Mouse (Mus musculus) right cerebral cortex, postnatal 36 days (tissue): Measurements from ENCODE around the gene Calr.

Source experiments
- DNase-seq, 2 experiments: peaks; one replicate each; pipeline ENCODE4 v3.0.0; 2022; ENCODE audit warnings: low spot score in 2 of 2, mixed read lengths in 1 of 2

Calr gene

DNA sequence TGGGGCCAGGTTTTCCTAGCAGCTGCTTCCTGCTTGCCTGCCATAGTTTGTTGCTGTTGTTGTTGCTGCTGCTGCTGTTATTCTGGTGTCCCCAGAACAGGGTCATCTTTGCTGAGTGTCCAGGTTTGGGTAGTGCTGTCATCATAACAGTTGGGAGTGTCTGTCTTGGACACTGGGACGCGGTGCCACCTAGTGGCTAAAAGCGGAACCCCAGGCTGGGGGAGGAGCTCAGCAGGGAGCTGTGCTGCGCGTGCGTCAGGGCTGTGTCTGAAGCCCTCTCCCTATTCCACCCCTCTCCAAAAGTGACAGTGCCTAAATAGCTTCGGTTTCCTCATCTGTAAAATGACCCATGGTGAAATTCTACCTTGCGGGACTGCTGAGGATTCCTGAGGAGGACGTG lies 31.2 kb downstream of the Calr start:
- DNase-seq, result peak; percentile 90 to 94

DNA sequence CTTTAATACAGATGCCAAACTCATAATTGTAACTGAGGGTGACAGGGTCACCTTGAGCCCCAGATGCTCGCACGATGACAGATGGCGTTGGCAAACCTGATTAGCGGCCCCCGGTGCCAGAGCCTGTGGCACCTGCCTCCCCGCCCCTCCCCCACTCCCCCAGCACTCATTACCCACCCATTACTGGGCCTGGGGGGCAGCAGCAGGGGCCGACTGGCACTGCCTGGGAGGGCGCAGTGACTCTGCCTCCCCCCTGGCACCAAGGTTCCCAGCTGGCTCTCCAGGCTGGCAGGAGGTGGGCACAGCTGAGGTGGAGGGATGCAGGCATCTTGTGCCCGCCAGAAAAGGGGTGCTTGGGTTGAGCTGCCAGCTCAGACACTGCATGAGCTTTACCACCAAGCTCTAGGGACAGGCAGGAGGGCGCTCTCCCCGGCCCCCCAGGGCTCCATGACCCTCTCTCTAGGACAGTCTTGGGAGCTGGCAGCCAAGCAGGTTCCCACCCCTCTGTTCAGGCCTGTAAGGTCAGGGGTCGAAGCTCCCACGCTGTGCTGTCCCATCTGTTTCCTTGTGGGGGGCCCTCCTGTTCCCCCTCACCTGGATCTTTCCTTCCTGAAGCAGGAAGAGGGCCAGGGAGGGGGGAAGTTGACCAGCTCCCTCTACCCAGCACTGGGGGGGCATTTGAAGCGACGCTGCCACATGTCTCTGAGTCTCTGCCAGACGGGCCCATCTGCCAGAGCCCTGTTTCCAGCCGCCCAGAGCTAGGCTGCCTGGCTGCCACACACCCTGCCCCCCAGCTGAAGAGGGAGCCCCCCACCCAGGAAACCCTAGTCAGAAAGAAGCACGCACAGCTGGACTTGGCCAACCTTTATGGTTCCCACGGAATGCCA lies 31.9 kb downstream of the Calr start:
- no peak for DNase-seq

DNA sequence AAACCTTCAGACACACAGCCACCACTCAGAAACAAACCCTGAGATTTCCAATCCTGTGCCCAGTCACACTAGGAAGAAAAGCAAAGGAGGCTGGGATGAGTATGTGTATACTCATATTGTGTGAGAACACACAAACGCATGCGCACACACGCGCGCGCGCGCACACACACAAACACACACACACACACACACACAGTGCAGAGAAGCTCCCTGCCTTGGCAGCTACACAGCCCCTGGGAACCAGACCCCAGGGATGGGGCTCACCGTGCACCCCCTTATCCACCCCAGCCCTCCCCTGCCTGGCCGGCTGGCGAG lies 32.5 kb downstream of the Calr start:
- no peak for DNase-seq

DNA sequence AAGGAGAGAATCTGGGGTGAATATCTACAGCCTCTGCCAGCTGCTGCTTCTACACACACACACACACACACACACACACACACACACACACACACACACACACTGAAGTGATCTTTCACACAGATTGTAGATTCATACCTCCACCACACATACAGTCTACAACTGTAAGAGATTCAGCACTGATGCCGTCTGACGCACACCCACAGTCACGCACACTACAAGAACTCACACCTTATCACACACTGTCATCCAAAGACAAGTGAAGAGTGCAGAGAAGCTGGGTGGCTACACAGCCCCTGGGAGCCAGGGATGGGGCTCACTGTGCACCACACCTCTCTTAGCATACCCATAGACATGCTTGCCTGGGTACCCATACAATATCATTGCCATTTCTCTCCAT lies 32.9 kb downstream of the Calr start:
- DNase-seq, result no peak

DNA sequence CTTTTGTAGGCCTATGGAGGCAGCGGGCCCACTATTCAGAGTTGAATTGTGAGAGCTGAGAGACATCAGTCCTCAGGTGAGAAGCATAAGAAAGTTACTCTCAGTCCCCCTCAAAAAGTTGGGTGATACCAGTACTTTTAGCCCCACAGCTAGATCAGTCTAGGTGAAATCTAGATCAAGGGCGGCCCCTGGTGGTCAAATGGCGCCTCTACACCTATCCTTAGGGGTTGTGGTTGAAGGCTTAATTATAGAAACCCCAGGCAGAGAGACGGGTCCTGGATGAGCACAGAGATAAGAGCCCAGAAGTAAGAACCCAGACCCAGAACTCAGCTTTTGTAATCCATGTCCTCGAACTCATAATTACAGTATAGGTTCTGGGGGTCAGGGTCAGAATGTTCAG lies 33.7 kb downstream of the Calr start:
- peak in 1 of 2 experiments; percentile 67 for DNase-seq

DNA sequence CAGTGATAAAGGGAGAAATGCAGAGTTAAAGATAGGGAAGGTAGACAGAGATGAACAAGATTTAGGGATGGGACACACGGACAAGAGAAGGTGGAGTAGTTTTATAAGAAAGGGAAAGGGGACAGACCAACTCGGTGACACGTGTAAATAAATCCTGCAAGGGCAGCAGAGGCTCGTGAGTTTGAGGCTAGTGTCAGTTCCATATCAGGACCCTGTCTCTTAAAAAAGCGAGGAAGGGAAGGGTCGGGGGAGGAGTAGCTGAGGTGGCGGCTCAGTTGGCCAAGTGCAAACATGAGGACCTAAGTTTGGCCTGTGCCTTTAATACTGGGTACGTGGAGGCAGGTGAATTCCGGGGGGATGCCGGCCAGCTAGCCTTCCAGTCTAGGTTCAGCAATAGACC lies 35.4 kb downstream of the Calr start:
- DNase-seq, result no peak

DNA sequence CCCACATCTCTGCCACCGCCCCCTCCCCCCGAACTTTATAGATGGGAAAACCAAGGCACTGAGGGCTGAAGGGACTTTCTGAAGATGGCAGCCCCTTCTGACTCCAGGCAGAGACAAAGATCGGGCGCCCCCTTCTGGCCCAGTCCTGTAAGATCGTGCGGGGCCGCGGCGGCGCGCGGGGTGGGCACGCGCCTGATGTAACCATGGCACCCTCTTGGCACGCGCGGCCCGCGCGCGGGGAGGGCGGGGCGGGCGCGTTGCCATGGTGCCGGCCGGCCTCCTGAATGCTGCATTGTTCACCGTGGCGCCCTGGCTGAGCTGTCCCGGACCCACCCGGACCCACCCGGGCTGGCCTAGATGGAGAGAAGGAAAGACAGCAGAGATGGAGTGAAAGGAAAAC lies 35.8 kb downstream of the Calr start:
- peak; percentile 92 to 94 for DNase-seq

DNA sequence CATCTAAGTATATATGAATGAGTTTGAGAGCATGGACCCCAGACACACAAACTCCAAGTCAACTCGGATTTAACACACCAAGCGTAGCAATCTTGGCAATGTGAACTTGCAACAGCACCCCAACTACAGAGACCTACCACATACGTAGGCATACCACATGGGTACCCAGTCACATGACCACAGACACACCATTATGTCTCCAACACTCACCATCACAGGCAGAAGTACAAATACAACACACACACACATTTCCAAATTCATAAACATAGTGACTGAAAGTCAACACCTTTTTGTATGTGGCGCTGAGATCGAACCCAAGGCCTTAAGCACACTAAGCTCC lies 36.8 kb downstream of the Calr start:
- DNase-seq, result no peak

DNA sequence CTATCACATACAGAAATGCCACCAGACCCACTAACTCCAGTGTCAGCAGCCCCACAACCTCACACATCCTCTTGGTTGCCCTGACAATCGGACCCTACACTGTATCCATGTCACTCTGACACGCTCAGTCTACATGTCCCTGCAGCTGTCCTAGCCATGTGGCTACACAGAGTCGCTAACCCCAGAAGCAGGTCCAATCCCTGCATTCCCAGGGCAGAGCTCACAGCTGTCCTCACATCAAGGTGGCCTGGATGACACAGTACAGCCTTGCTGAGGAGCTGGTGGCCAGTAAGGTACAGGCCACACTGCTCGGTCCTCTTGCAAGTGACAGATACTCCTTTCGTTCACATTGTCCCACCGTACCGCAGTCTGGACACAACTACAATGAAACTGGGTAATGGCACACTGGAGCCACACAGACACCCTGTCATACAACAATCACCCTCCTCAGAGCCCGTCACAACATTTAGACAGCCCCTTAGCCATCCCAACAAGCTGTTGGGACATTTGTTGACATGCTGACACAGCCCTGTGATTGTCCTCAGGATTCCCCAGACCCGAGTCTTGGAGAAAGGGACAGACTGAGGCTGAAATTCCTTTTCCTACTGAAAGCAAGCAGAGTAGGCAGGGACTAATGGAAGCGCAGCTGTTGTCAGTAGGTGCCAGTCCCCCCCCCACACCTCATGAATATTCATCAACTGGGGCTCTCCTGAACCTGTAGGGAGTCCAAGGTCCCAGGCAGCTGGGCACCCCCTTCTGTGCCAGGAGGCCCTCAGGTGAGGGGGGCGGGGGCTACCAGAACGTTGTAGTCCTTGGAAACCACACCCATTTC lies 37.4 kb downstream of the Calr start:
- no peak for DNase-seq

DNA sequence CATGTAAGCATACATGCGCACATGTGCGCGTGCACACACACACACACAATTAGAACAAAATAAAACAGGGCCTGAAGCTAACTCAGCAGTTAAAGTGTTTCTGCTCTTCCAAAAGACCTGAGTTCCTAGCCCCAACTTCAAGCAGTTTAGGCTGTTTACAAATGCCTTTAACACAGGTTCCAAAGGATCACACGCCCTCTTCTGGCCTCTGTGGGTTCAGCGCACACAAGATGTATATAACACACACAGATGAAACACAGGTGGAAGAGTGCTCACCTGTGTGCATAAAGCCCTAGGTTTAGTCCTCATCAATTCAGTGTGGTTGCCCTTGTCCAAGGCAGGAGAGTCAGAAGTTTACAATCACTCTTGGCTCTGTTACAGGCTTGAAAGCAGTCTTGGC lies 40.7 kb downstream of the Calr start:
- DNase-seq, result no peak

DNA sequence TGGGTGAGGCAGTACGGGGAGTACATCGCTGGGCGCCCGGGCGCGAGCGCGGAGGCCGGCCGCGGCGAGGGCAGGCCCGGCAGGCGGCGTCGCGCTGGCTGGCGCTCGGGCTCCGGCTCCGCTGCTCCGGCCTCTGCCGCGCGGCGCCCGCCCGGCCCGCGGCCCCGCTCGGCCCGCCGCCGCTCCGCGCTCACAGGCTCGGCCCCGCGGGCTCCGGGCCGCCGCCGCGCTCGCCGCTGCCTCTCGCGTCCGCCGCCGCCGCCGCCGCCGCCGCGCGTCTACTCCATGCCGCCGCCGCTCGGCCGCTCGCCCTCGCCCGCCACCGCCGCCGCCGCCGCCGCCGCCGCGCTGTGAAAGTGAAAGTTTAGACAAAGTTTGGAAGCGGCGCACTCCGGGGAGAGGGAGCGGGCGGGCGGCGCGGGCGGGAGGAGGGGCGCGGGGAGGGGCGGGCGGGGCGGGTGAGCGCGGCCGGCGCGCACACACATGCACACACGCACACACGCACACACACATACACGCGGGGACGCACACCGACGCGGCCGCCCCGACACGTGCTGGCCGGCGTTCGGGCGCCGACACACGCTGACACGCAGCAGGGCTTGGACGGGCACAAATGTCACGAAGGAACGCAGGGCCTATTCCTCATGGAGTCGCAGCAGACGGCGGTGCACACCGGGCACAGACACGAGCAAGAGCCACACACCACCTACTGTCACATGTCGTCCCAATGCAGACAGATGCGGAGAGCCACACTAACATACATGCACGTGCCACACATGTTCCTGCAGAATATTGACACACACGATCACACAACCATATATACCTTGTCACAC lies 46.5 kb downstream of the Calr start, which contains the start of gene Nfix:
TSS of gene Nfix (minus strand) at position 346 of the 833 bp plus-strand sequence.
- no peak for DNase-seq

DNA sequence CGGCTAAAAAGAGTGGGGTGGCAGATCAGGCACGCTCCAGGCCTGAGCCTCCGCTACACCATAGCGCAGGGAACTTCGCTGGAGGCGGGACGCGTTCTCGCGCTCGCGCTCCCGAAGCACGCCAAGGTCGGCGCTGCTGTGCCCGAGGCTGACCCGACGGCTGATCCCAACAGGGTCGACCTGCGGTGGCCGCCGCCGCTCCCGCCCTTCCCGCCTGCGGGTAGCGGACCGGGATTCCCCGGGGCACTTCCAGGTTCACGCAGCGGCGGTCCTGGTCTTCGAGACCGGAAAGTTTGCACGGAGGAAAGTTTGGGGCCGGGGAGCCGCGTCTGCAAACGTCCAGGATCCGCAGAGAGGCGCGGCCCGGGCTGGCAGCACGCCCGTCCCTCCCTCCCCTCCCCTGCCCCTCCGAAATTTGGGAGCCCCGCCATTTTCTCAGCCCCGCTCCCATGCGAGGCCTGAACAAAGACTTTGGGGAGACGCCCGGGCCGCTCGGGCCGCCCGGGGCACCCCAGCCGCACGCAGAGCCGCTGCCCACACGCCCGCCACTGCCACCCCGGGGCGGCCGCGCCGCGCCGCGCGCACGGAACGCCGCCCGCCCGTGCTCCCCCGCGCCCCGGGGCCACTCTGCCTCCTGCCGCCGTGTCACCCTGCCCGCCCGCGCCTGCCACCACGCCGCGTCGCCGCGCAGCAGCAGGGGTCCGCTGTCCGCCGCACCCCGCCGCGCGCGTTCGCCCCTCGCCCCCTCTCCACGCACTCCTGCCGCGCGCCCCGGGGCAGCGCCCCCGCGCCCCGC lies 47.4 kb downstream of the Calr start:
- DNase-seq, result no peak

DNA sequence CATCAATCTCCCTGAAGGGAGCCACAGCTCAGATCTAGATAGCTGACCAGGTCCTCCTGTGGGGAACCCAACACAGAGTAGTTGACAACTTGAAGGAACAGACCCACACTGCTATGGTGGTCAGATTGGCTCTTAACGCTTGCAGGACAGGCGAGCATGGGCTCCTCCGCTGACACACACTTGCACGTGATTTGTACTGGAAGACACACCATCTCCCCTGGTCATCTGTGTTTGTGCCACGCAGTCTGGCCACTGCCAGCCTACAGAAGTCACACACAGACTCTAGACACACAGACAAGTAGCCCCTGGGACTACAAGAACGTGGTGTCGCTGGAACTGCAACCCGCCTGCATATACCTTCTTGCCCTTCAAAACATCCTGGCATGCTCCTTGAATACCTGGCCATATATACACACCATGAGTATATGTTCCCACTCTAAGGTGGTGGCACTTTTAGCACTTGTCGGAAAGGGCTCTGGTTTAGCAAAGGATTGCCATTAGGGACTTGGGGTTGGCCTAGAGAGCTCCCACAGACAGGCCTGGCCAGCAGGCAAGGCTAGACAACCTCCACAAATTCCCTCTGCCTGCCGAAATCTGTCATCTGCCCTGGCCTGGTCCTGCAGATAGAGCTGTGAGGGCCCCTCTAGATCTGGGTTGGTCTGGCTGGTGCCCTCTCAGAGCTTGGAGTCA lies 48.1 kb downstream of the Calr start:
- DNase-seq, result no peak

DNA sequence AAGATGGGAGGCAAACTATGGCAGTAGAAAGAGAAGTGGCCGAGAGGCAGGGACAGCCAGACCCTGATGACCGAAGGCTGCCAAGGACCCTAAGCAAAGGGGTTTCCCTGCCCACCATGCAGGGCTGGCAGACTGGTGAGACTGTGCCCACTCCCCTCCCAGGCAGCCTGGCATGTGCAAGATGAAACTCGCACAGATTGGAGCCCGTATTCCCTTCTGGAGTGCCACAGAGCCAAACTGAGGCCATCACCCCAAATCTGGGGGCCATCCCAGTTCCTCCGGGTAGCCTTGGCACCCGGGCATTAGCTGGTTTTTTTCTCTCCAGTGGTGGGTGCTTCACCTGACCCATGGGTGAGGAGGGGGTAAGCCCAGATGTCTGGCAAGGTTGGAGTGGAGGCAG lies 48.8 kb downstream of the Calr start:
- no peak for DNase-seq

DNA sequence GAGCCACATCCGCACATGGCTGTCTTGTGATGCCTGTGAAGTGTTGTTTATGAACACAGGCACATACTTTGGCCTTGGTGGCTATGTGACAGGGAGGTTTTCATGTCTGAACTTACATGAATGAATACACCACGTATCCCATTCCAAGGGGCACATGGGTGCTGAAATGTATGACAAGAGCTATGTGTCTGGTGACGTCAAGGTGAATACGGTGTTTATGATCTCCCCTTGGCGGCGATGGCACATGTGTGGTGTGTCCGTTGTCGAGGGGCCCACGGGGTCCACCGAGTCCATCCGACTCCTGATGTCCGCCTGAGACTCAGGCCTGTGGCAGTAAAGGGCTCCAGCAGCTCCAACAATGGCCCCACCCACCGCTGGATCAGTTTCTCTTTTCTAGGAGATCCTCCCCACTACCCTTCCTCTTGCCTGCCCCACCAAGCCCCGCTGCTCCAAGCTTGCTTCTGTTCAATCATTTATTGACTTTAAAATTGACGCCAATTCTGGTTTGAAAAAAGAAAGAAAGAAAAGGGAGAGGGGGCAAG lies 49.4 kb downstream of the Calr start:
- no peak for DNase-seq

DNA sequence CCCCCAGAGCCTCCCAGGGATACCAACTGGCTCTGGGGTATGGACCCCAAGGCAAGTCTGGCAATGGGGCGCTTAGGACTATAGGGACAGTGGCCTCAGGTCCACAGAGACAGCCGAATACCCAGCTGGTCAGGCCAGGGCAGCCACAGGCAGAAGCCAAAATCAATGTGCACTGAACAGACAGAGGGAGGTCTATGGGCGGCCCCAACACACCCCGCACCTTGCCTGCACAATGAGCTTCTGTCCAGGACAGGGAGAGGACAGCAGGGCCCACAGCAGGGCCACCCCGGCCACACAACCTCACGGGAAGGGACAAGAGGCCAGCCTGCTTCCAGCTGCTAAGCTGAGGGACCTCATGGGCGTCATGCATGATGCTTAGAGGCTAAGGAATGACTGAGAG lies 52.2 kb downstream of the Calr start:
- DNase-seq, result no peak

DNA sequence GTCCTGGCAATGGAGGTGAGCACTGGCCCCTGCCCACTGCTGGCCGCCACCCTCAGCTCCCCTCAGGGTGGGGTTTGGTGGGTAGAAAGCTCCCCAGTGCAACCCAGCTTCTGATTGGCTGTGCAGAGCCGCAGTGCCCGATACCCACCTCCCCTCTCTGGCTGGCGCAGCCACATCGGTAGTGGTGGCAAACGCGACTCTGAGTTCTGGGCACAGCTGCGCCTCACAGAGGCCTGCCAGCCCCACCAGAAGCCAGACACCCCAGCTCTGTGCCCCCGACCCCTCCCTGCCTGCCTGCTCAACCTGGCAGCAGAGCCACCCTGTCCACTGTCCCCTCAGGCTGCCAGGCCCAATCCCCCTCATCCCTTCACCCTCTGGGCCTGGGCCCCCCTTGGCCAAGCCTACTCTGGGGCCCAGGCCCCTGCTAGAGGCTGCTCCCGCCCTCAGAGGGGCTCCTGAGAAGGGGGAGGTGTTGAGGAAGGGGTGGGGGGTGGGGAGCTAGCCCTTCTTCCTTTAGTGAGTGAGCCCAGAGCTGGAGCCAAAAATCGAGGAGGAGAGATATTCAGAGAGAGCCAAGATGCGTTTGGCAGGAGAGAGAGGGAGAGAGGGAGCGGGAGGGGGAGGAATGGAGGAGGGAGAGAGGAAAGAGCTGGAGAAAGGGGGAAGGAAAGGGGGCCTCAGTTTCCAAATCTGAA lies 52.8 kb downstream of the Calr start:
- DNase-seq, result no peak

DNA sequence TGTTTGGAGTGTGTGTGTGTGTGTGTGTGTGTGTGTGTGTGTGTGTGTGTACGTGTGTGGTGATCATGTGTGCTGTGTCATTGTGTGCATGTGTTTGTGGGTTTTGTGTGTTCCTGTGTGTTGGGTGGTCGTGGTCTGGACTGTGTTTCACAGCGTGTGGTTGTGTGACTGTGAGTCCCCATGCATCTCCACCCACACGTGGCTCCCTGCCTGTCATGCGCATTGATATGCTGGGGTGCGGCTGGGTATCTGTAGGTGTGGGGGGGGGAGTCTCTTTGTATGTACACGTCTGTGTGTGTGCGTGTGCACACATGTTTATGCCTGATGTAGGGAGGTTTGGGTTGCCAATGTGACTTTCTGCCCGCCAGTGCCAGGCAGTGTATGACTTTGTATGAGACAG lies 53.6 kb downstream of the Calr start:
- DNase-seq, result no peak

DNA sequence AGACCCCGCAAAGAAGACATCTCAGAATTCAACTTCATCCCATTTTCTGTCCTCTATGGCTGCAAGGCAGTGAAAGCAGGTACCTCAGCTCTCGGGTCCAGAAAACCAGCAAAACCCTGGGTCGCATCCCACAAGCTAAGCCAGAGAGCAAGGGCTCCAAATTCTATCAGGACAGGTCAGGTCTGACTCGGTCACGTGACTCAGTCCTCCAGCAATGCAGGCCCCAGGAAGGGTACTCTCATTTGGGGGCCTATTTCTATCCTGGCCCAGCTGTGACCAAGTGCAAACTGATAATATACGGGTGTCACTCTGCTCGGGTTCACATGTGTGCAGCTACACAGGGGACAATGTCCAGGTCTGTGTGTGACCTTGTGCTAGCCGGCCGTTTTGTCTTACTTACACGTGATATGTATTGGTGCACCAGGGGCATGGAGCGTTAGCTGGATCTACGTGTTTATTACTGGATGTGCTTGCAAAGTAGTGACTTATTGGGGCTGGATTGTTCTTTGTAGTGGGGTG lies 54.2 kb downstream of the Calr start:
- DNase-seq, result no peak
